Mouse (Mus musculus): ENCODE data around the gene Aldh3b3.
"Not testable (repeated sequence)": the region's sequence is repeated elsewhere in the genome, so short reads cannot be mapped to it uniquely, and the experiment has no call there.

- TF ChIP-seq CTCF, EP300 (IDR thresholded peaks at IDR 0.05): not testable (repeated sequence)
Measured at GRCm38 (mm10) chr19:3957296-3958036, 979 bp upstream of the Aldh3b3 start.
